Mouse (Mus musculus): ENCODE results near the gene Cfap206.
"Not testable (repeated sequence)": the region's sequence is repeated elsewhere in the genome, so short reads cannot be mapped to it uniquely, and the experiment has no call there.

Cfap206 gene

GRCm38 (mm10) chr4:34729851-34730341, at the start of gene Cfap206:
Gene Cfap206, minus strand, starts transcription at chr4:34730206.
- peak; percentile 87 to 90 for DNase-seq

- DNase-seq: peak; percentile 96
Observed at GRCm38 (mm10) chr4:34777677-34778527, 47.9 kb upstream of the Cfap206 start, which contains the start of gene Smim8. Gene Smim8, minus strand, starts transcription at chr4:34778423.

- peak in 1 of 2 experiments; percentile 12 for DNase-seq
Observed at GRCm38 (mm10) chr4:34771652-34772371, 41.8 kb upstream of the Cfap206 start.

GRCm38 (mm10) chr4:34756163-34756562, 26.2 kb upstream of the Cfap206 start, which contains the start of gene Gm136:
Gene Gm136, minus strand, starts transcription at chr4:34756263.
- no peak for DNase-seq

- DNase-seq: peak; percentile 22 to 29
Observed at GRCm38 (mm10) chr4:34749236-34749635, 19.2 kb upstream of the Cfap206 start.

- no peak for DNase-seq
Observed at GRCm38 (mm10) chr4:34734461-34734860, 4.5 kb upstream of the Cfap206 start.

- DNase-seq: not testable (repeated sequence)
Observed at GRCm38 (mm10) chr4:34733415-34733814, 3.4 kb upstream of the Cfap206 start.

GRCm38 (mm10) chr4:34725710-34726109, 4.3 kb downstream of the Cfap206 start:
- not testable (repeated sequence) for DNase-seq

- DNase-seq: no peak
Observed at GRCm38 (mm10) chr4:34724306-34724705, 5.7 kb downstream of the Cfap206 start.

GRCm38 (mm10) chr4:34723186-34723585, 6.8 kb downstream of the Cfap206 start:
- DNase-seq: no peak

GRCm38 (mm10) chr4:34720127-34720895, 9.7 kb downstream of the Cfap206 start:
- no peak for DNase-seq

- DNase-seq: no peak
Observed at GRCm38 (mm10) chr4:34719421-34719820, 10.6 kb downstream of the Cfap206 start.

GRCm38 (mm10) chr4:34715062-34715461, 14.9 kb downstream of the Cfap206 start:
- DNase-seq: no peak

- no peak for DNase-seq
Observed at GRCm38 (mm10) chr4:34708127-34708526, 21.9 kb downstream of the Cfap206 start.

- DNase-seq: no peak
Observed at GRCm38 (mm10) chr4:34707248-34707647, 22.8 kb downstream of the Cfap206 start.

GRCm38 (mm10) chr4:34703029-34703428, 27.0 kb downstream of the Cfap206 start:
- DNase-seq: peak; percentile 19 to 22

GRCm38 (mm10) chr4:34702231-34702630, 27.8 kb downstream of the Cfap206 start:
- DNase-seq: no peak

- DNase-seq: peak; percentile 69 to 71
Observed at GRCm38 (mm10) chr4:34701528-34701927, 28.5 kb downstream of the Cfap206 start.

GRCm38 (mm10) chr4:34688021-34688420, 42.0 kb downstream of the Cfap206 start:
- DNase-seq: no peak

- peak; percentile 95 to 97 for DNase-seq
Observed at GRCm38 (mm10) chr4:34686874-34687567, 43.0 kb downstream of the Cfap206 start, which contains the start of gene Slc35a1. Gene Slc35a1, minus strand, starts transcription at chr4:34687438.

- peak; percentile 20 to 40 for DNase-seq
Observed at GRCm38 (mm10) chr4:34680530-34680929, 49.5 kb downstream of the Cfap206 start.

GRCm38 (mm10) chr4:34673721-34674120, 56.3 kb downstream of the Cfap206 start:
- DNase-seq: no peak

All from kidney, postnatal 4 days (tissue).